Mouse (Mus musculus) kidney, embryonic 16.5 days (tissue): ENCODE results near the gene Pdik1l. TPM values are rescaled to one million over a fixed set of nuclear protein-coding genes. Genes with fewer than 3 reads are reported as not detected.

Source experiments
- ATAC-seq: fragments of 200-750 bp; cut with Nextera tagmentation; 2 replicates; pipeline ENCODE4 v1.8.0; 2017; ENCODE audit warnings: moderate TSS enrichment; ENCODE audit not compliant: low FRiP score, low TSS enrichment
- H3K27ac ChIP-seq: fragments of 300-500 bp; sonication (generic); 2 replicates; pipeline ENCODE4 v1.5.1; 2014; ENCODE audit warnings: low read length
- H3K27me3 ChIP-seq: fragments of 300-500 bp; sonication (generic); 2 replicates; pipeline ENCODE4 v1.6.1; 2014; ENCODE audit warnings: low read length, control low read depth, mixed read lengths; ENCODE audit not compliant: insufficient read depth
- H3K36me3 ChIP-seq: fragments of 300-500 bp; sonication (generic); 2 replicates; pipeline ENCODE4 v1.6.1; 2014; ENCODE audit warnings: low read length, control low read depth, mixed read lengths; ENCODE audit not compliant: insufficient read depth
- H3K4me1 ChIP-seq: fragments of 300-500 bp; sonication (generic); 2 replicates; pipeline ENCODE4 v1.6.1; 2014; ENCODE audit warnings: low read length, control low read depth, mixed read lengths; ENCODE audit not compliant: insufficient read depth
- H3K4me2 ChIP-seq: fragments of 300-500 bp; sonication (generic); replicated peaks from 2 replicates; pipeline ENCODE4 v1.6.1; 2014; ENCODE audit warnings: low read depth, low read length
- H3K4me3 ChIP-seq: fragments of 300-500 bp; sonication (generic); 2 replicates; pipeline ENCODE4 v1.5.1; 2014; ENCODE audit warnings: mild to moderate bottlenecking, low read length
- H3K9ac ChIP-seq: fragments of 300-500 bp; sonication (generic); replicated peaks from 2 replicates; pipeline ENCODE4 v1.6.1; 2014; ENCODE audit warnings: low read length
- H3K9me3 ChIP-seq: fragments of 300-500 bp; sonication (generic); 2 replicates; pipeline ENCODE4 v1.6.1; 2016; ENCODE audit warnings: low read length, control low read depth
- WGBS: fragments of 180-500 bp; shearing (Covaris S2); extraction: QIAGEN DNeasy Blood & Tissue Kit; methylation state at CpG from one replicate; pipeline ENCODE4 v1.1.7; 2014; 5-methylcytosine and 5-hydroxymethylcytosine counted together
- polyA plus RNA-seq: library from polyadenylated mRNA; unstranded; fragments of >200 nt; fragmentation: Nextera tagmentation; extraction: Ambion mirVana; gene quantifications from 2 replicates; pipeline ENCODE4 v1.2.1, GENCODE M21; 2015

The Pdik1l gene
- polyA plus RNA-seq, 1 experiment from 2014 or later = 20.2 TPM

DNA sequence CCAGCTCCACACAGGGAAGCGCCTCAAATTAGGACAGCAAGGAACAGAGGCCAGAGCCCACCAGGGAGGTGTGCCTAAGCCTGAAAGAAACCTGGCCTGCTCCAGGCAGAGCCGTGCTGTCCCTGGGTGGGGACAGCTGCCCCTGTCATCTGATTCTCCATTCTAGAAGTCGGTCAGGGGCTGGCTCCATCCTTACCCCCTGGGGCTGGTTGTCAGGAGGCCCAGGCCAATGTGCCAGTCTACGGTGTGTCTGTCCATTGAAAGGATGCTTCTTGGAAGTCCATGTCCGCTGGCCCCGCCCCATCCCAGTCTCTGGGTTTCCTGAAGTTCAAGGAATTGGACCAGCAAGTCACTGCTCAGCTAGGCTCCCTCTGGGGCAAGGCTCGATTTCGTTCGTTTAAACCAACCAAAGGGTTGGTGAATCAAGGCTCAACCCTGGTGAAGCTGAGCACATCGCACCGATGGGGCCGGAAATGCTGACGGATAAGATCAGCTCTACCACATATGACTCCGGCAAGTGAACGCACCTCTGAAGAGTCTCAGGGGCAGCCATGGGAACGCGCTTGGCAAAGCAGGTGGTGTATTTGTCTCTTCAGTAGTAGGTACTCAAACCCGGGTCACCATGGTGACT, 5.5 kb upstream of the Pdik1l start:
- WGBS = 67% methylated on average over 18 of the region's 18 CpGs
- Histone ChIP-seq H3K27ac (no peak overlapping the region), H3K4me1 (peaks cover 12% of the 10 kb centered on the region), H3K27me3 (peaks cover 6% of the 10 kb centered on the region; the same call in 1 of the 2 replicates), H3K36me3 (no peaks in the 10 kb centered on the region), H3K9me3 (peaks cover 3% of the 10 kb centered on the region; the same call in 1 of the 2 replicates), H3K4me2 (no peak overlapping the region), H3K9ac (no peak overlapping the region), H3K4me3 (no peak overlapping the region)
- no peak for ATAC-seq

DNA sequence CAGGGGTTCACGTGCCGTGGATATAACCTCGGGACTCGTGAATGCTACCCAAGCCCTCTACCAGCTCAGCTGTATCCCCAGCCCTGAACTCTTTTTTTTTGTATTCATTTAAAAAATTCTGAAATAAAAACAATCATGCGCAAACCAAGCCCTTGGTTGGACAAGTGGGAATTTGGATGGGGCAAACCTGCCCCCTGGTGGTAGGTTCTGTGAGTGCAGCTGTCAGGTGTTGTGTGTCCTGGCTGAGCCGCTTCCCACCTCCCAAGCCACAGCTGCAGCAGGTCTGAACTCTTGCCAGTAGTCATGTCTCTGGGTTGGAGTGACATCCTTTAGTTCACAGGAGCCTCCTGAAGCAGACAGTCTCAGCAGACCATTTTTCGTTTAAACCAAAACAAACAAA, 4.4 kb upstream of the Pdik1l start:
- Histone ChIP-seq H3K4me1 (peaks cover 14% of the 10 kb centered on the region), H3K27ac (no peak overlapping the region), H3K36me3 (no peaks in the 10 kb centered on the region), H3K4me2 (no peak overlapping the region), H3K9me3 (peaks cover 3% of the 10 kb centered on the region; the same call in 1 of the 2 replicates), H3K4me3 (no peak overlapping the region), H3K27me3 (peaks cover 6% of the 10 kb centered on the region; the same call in 1 of the 2 replicates), H3K9ac (no peak overlapping the region)
- WGBS = 19% methylated on average over 7 of the region's 7 CpGs
- ATAC-seq = no peak

DNA sequence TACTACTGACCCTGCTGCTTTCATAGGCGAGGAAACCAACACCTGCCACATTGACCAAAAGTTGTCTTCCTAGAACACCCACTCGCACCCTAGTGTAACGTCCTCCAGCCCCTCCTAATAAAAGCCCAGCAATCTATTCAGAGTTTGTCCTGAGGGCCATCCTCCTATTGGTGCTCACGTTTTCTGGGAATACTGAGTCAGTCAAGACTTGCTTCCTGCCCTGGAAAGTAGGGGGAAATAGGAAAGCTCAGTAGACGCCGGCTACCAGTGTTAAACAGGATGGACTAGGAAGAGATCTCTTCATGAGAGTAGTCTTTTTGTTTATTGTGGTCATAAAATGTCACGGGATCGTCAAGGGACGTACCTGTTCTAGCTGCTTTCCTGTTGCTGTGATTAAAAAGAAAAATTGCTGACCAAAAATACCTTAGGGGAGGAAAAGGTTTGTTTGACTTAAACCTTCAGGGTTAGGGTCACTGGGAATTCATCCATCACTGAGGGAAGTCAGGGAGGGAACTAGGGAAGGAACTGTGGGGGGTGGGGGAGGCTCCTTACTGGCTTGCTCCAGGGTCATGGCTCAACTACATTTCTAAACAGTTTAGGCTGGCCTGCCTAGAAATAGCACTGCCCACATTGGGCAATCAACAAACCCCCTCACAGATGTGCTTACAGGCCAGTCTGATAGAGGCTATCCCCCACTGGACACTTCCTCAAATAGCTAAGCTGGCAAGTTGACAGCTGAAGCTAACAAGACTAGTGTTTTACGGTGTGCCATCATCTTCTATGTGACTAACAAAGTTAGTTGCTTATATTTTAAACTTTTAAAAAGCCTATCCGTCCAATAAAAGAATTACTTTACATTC, 932 bp upstream of the Pdik1l start:
- H3K36me3 ChIP-seq = 0 out of 2 replicates have a peak, but pooled peaks cover 7% of the 10 kb centered on the region
- H3K27ac ChIP-seq = peak overlapping the region; percentile 97
- peaks cover 6% of the 10 kb centered on the region; the same call in 1 of the 2 replicates for H3K27me3 ChIP-seq
- peaks cover 22% of the 10 kb centered on the region for H3K4me1 ChIP-seq
- no peaks in the 10 kb centered on the region for H3K9me3 ChIP-seq
- ATAC-seq = no peak
- H3K9ac ChIP-seq = peak overlapping the region; percentile 81
- peak overlapping the region; percentile 72 for H3K4me3 ChIP-seq
- peak overlapping the region; percentile 70 for H3K4me2 ChIP-seq
- 13% methylated on average over 11 of the region's 11 CpGs for WGBS

DNA sequence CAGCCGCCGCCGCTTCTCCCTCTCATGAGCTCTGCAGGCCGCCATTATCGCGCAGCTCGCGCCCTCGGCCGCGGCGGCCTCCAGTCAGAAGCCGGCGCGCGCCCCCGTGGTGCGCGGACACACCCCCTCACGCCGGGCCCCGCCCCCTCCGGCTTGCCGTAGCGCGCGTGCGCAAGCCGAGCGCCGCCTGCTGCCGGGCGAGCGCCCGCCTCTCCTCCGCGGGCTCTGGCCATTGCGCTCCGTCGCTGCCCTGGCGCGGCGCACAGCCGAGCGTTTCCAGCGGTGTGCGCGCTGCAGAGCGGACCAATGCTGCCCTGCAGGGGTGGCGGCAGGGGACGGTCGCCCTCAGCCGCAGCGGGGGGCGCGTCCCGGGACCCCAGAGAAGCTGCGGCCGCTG, 529 bp downstream of the Pdik1l start:
- peaks cover 22% of the 10 kb centered on the region for H3K4me1 ChIP-seq
- ATAC-seq = peak; percentile 97
- H3K36me3 ChIP-seq = peaks cover 15% of the 10 kb centered on the region
- peak overlapping the region; percentile 72 for H3K4me3 ChIP-seq
- H3K9ac ChIP-seq = peak overlapping the region; percentile 81
- peak overlapping the region; percentile 70 for H3K4me2 ChIP-seq
- WGBS = under 1% methylated on average over 51 of the region's 59 CpGs
- peak overlapping the region; percentile 97 for H3K27ac ChIP-seq
- H3K9me3 ChIP-seq = no peaks in the 10 kb centered on the region
- H3K27me3 ChIP-seq = no peaks in the 10 kb centered on the region

DNA sequence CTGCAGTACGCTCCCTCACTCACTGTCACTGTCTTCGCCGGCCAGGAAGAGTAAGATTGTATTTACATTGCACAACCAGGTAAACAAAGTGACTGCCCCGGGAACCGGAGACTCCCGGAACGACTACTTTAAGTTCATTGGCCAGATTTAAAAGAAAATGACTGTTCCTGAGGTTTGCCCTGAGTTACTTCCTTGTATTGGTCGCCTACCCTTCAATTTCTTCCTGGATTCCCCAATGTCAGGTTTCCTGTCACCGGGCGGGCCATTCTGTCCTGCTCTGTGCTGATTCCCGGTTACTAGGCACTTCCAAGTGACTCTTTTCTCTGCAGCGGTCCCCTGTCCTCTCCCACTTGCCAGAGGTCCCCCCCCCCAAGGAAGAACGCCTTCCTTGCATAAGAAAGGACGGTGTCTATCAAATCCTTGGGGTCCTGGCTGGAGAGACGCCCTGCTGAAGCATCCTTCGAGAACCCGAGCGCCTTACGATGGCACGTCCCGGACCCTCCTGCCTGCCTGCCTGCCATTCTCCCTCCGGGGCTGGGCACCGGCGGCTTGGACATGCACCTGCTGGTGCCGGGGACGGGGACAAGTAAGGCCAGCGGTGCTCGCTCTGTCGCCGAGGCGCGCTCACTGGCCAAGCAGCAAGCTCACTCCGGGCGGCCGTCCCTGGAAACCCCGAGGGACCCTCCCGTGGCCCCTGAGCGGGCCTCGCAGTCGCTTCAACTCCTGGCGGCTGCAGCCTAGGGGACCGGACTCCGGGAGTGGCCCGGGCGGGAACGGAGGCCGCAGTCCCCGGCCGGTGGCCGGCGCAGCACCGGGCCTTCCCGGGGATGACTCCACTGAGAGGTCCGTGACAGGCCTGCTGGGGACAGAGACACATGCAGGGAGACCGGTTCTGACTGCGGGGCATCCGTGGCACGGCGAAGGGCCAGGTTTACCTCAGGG, 1.2 kb downstream of the Pdik1l start:
- no peaks in the 10 kb centered on the region for H3K9me3 ChIP-seq
- peak overlapping the region; percentile 72 for H3K4me3 ChIP-seq
- no peaks in the 10 kb centered on the region for H3K27me3 ChIP-seq
- H3K9ac ChIP-seq = peak overlapping the region; percentile 81
- peak; percentile 43 for ATAC-seq
- WGBS = 1% methylated on average over 59 of the region's 59 CpGs
- peak overlapping the region; percentile 70 for H3K4me2 ChIP-seq
- peaks cover 22% of the 10 kb centered on the region for H3K4me1 ChIP-seq
- peak overlapping the region; percentile 39; the same call in 1 of the 2 replicates for H3K27ac ChIP-seq
- peaks cover 17% of the 10 kb centered on the region for H3K36me3 ChIP-seq

DNA sequence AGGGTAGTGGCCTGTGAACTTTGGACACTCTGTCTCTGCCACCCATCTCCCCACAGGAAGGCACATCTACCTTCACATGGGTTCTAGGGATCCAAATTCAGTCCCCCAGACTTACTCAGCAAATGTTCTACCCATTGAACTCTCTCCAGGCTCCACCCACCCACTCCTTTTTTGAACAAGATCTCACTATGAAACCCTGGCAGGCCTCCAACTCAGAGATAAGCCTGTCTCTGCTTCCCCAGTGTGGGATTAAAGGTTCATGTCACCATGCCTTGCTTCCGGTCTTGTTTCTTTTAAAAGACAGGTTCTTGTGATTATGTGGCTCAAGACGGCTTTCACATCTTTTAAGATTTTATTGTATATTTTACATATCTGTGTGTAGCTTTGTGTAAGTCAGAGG, 2.8 kb downstream of the Pdik1l start:
- no peak for ATAC-seq
- Histone ChIP-seq H3K27me3 (no peaks in the 10 kb centered on the region), H3K36me3 (peaks cover 28% of the 10 kb centered on the region), H3K9ac (no peak overlapping the region), H3K9me3 (no peaks in the 10 kb centered on the region), H3K4me1 (peaks cover 22% of the 10 kb centered on the region), H3K4me3 (no peak overlapping the region), H3K27ac (no peak overlapping the region), H3K4me2 (no peak overlapping the region)
- WGBS = 91% methylated on average over 2 of the region's 2 CpGs

DNA sequence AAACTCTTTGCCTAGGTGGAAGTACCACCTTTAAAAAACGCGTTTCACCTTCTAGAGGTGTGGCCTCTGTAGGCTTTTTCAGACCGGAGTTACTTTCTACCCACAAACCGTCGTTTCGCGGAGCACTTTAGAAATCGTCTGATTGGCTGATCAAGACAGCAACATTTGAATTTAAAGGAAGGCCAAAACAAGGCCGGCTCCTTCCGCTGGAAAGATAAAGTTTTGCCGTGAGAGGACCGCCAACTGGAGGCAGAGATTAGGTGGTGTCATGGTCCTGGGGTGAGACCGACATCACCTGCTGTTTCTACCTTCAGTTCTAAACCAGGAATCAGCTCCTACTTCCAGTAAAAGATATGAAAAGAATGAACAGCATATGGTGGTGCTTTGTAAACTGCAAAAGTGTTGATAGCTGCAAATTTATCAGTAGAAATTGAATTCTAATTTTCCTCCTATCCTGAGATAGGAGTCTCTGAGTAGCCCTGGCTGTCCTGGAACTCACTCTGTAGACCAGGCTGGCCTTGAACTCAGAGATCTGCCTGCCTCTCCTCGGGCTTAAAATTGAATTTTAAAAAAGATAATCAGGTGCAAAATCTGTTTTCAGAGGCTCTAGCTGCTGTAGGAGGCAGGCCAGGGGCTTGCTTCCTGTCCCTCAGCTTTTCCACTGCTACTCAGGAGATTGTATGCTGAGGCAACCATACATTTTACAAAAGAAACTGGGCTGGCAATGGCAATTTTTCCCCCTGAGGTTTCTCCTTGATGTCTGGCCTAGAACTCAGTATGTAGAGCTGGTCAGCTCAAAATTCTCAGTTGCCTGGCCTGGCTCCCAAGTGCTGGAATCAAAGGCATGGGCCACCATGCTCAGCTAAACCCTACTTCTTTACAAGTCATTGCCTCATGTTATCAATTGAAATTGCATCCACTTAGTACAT, 14.0 kb downstream of the Pdik1l start:
- H3K27me3 ChIP-seq = no peaks in the 10 kb centered on the region
- H3K4me3 ChIP-seq = peak overlapping the region; percentile 31
- H3K9me3 ChIP-seq = no peaks in the 10 kb centered on the region
- ATAC-seq = no peak
- peak overlapping the region; percentile 48 for H3K4me2 ChIP-seq
- H3K4me1 ChIP-seq = peaks cover 6% of the 10 kb centered on the region
- H3K36me3 ChIP-seq = peaks cover 19% of the 10 kb centered on the region
- WGBS = 6% methylated on average over 14 of the region's 14 CpGs
- peak overlapping the region; percentile 51 for H3K9ac ChIP-seq
- peak overlapping the region; percentile 61 for H3K27ac ChIP-seq

DNA sequence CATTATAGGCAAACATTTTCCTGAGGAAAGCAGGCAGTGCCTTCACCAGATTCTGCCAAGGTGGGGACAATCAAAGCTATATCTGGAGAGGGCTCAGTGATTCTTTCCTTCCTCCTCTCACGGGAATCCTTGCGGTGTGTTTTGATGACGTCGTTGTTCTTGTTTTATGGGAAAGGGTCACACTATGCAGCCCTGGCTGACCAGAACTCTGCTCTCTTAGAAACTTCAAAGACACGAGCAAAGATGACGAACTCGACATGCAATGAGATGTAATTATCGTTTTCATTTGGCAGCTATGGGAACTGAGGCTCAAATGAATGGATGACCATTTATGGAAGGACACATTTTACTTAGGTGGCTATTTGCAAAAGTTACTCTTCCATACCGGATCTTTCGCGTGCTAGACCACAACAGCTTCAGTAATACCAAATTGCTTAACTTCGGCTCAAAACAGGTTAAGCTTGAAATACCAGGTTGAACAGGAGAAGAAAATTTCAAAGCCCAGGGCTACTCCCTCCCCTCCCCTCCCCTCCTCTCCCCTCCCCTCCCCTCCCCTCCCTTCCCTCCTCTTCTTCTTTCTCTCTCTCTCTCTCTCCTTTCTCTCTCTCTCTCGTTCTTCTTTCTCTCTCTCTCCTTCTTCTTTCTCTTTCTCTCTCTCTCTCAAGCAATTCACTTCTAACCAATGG, 14.8 kb downstream of the Pdik1l start:
- ATAC-seq = no peak
- peak overlapping the region; percentile 31 for H3K4me3 ChIP-seq
- H3K9ac ChIP-seq = peak overlapping the region; percentile 51; the same call in 1 of the 2 replicates
- no peaks in the 10 kb centered on the region for H3K27me3 ChIP-seq
- H3K4me1 ChIP-seq = peaks cover 6% of the 10 kb centered on the region
- peaks cover 13% of the 10 kb centered on the region for H3K36me3 ChIP-seq
- 13% methylated on average over 12 of the region's 13 CpGs for WGBS
- H3K27ac ChIP-seq = peak overlapping the region; percentile 61
- H3K4me2 ChIP-seq = peak overlapping the region; percentile 48
- no peaks in the 10 kb centered on the region for H3K9me3 ChIP-seq
